Mouse (Mus musculus): ENCODE measurements around the gene Fmo6. TPM values are rescaled to one million over a fixed set of nuclear protein-coding genes. Genes with fewer than 3 reads are reported as not detected.

Fmo6 gene
- polyA plus RNA-seq, 1 experiment from 2014 or later, result not detected

GRCm38 (mm10) chr1:162875091-162875490 lies 62.2 kb downstream of the Fmo6 start:
- DNase-seq (ENCODE audit: low spot score), result no peak
- Histone ChIP-seq H3K4me1 (replicated peaks; ENCODE audit: control insufficient read depth, insufficient read depth, low read length) (no peaks in the 10 kb centered on the region; the same call in 1 of the 2 replicates), H3K36me3 (ENCODE audit: control insufficient read depth, insufficient read depth, low read length) (no peaks in the 10 kb centered on the region), H3K4me3 (ENCODE audit: low read depth, low read length) (no peak overlapping the region), H3K9me3 (ENCODE audit: control insufficient read depth, low read length) (no peaks in the 10 kb centered on the region), H3K27ac (ENCODE audit: low read depth, low read length) (no peak overlapping the region), H3K4me2 (no peak overlapping the region), H3K9ac (ENCODE audit: low read depth, low read length) (no peak overlapping the region), H3K27me3 (replicated peaks; ENCODE audit: control insufficient read depth, insufficient read depth, low read length) (no peaks in the 10 kb centered on the region)
- peak; percentile 53; the same call in 1 of the 2 replicates for ATAC-seq (replicated peaks; ENCODE audit: low FRiP score)
- WGBS, result 34% methylated on average over 3 of the region's 3 CpGs

DNA sequence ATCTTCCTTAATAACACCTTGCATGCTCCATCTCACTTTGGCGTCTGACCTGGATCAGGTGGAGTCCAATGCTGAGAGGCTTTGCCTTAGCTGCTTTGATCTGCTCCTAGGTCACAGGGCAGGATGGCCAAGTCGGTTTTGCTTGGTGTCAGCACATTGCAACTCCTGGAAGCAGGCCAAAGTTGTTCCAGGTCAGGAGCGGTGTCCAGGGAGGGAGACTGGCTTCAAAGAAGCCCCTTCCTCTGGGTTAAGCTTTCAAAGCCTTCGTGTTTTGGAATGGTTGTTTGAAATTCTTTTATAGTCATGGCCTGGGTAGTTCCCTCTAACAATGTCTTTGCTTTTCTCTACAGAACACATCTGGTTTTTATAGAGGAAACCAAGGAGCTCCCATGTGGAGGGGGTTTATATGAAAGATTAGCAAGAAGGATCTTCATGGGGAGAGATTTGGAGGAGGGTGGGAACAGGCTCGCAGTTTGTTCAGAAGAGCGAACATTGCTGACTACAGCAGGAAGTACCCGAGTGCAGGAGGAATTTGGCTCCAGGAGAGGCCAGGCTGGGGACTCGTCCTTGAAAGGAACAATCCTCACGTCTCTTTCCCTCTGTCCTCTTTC lies 65.5 kb downstream of the Fmo6 start:
- ATAC-seq (replicated peaks; ENCODE audit: low FRiP score), result no peak
- 48% methylated on average over 9 of the region's 9 CpGs for WGBS

DNA sequence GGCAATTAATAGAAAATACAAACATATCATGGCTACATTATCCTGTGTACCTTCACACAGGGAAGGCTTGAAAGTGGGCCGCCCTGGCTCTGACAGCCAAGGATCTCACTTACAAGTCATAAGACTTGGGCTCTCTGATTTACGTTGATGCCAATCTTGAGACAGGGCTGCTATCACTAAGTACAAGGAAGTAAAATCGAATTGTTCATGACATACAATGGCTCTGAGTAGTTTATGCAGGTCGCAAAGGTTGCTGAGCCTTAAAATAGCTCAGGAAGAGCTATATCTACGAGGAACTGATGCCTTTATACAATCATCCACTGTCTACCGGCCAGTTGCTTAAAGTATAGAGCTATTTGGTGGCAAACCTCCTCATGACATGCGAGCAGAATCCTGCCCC lies 66.3 kb downstream of the Fmo6 start:
- no peak overlapping the region for H3K9ac ChIP-seq (ENCODE audit: low read depth, low read length)
- no peaks in the 10 kb centered on the region for H3K27me3 ChIP-seq (replicated peaks; ENCODE audit: control insufficient read depth, insufficient read depth, low read length)
- H3K4me3 ChIP-seq (ENCODE audit: low read depth, low read length), result no peak overlapping the region
- H3K4me2 ChIP-seq, result no peak overlapping the region
- H3K4me1 ChIP-seq (replicated peaks; ENCODE audit: control insufficient read depth, insufficient read depth, low read length), result peaks cover 6% of the 10 kb centered on the region; the same call in 1 of the 2 replicates
- no peaks in the 10 kb centered on the region; the same call in 1 of the 2 replicates for H3K9me3 ChIP-seq (ENCODE audit: control insufficient read depth, low read length)
- no peak overlapping the region for H3K27ac ChIP-seq (ENCODE audit: low read depth, low read length)
- ATAC-seq (replicated peaks; ENCODE audit: low FRiP score) (no peak), DNase-seq (ENCODE audit: low spot score) (no peak)
- H3K36me3 ChIP-seq (ENCODE audit: control insufficient read depth, insufficient read depth, low read length), result no peaks in the 10 kb centered on the region
- WGBS, result 75% methylated on average over 7 of the region's 7 CpGs

More for the DNA sequence above, 65.5 kb downstream of the Fmo6 start:
- Histone ChIP-seq H3K9ac (ENCODE audit: low read depth, low read length) (no peak overlapping the region), H3K36me3 (ENCODE audit: control insufficient read depth, insufficient read depth, low read length) (no peaks in the 10 kb centered on the region), H3K9me3 (ENCODE audit: control insufficient read depth, low read length) (no peaks in the 10 kb centered on the region; the same call in 1 of the 2 replicates), H3K27me3 (replicated peaks; ENCODE audit: control insufficient read depth, insufficient read depth, low read length) (no peaks in the 10 kb centered on the region), H3K4me3 (ENCODE audit: low read depth, low read length) (no peak overlapping the region), H3K4me2 (no peak overlapping the region; the same call in 1 of the 2 replicates), H3K4me1 (replicated peaks; ENCODE audit: control insufficient read depth, insufficient read depth, low read length) (no peaks in the 10 kb centered on the region; the same call in 1 of the 2 replicates), H3K27ac (ENCODE audit: low read depth, low read length) (no peak overlapping the region)
- no peak for DNase-seq (ENCODE audit: low spot score)

DNA sequence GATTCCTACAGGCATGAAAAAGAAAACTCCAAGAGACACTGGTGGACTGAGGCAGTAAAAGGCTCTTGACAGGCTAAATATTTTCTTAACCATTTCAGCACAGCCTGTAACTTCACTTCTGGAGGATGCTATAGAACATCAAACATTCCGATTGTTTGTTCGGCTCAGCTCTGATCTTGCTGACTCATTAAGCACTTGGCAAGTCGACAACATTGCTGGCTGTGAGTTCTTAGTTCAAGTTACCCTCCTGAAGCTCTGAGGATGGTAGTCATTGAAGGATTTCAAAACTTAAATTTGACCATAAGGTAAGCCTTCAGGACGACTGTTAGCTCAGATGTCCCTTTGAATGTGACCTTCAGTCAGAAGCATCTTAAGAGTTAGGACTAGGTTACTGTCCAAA lies 69.9 kb downstream of the Fmo6 start:
- no peak for DNase-seq (ENCODE audit: low spot score)
- 76% methylated on average over 4 of the region's 4 CpGs for WGBS

More for the DNA sequence above, 69.9 kb downstream of the Fmo6 start:
- H3K27me3 ChIP-seq (replicated peaks; ENCODE audit: control insufficient read depth, insufficient read depth, low read length), result no peaks in the 10 kb centered on the region
- H3K36me3 ChIP-seq (ENCODE audit: control insufficient read depth, insufficient read depth, low read length), result no peaks in the 10 kb centered on the region
- no peak for ATAC-seq (replicated peaks; ENCODE audit: low FRiP score)
- H3K9me3 ChIP-seq (ENCODE audit: control insufficient read depth, low read length), result no peaks in the 10 kb centered on the region; the same call in 1 of the 2 replicates
- H3K9ac ChIP-seq (ENCODE audit: low read depth, low read length), result no peak overlapping the region
- H3K4me3 ChIP-seq (ENCODE audit: low read depth, low read length), result no peak overlapping the region
- peaks cover 6% of the 10 kb centered on the region; the same call in 1 of the 2 replicates for H3K4me1 ChIP-seq (replicated peaks; ENCODE audit: control insufficient read depth, insufficient read depth, low read length)
- H3K4me2 ChIP-seq, result no peak overlapping the region
- H3K27ac ChIP-seq (ENCODE audit: low read depth, low read length), result no peak overlapping the region

Other genes with a start within 250 kb of the Fmo6 start
- 88.6 and 103 TPM in 2 replicates for gene Prrc2c, start 197.0 kb downstream of the Fmo6 start, polyA plus RNA-seq (2014; fragmentation: Nextera tagmentation; extraction: Ambion mirVana)
- gene Fmo4, start 123.5 kb downstream of the Fmo6 start, polyA plus RNA-seq (2014; fragmentation: Nextera tagmentation; extraction: Ambion mirVana), result 0.34 and 0.58 TPM in 2 replicates
- gene Fmo1, start 70.9 kb downstream of the Fmo6 start, polyA plus RNA-seq (2014; fragmentation: Nextera tagmentation; extraction: Ambion mirVana), result 3.1 and 4.7 TPM in 2 replicates
- not detected in 2 replicates for gene Fmo2, start 38.8 kb downstream of the Fmo6 start, polyA plus RNA-seq (2014; fragmentation: Nextera tagmentation; extraction: Ambion mirVana)
- not detected in 2 replicates for gene Fmo3, start 47.0 kb upstream of the Fmo6 start, polyA plus RNA-seq (2014; fragmentation: Nextera tagmentation; extraction: Ambion mirVana)
- gene Mroh9, start 148.2 kb upstream of the Fmo6 start, polyA plus RNA-seq (2014; fragmentation: Nextera tagmentation; extraction: Ambion mirVana), result not detected in 2 replicates